Mouse (Mus musculus) c-Kit-positive CD71-positive TER-119-positive erythroid progenitor cells, embryonic 14.5 days (primary cell): ENCODE data around the gene Hrct1.

Source experiments
- DNase-seq: peaks from one replicate; pipeline ENCODE4 v3.0.0-alpha.2; 2013; ENCODE audit warnings: low spot score

The Hrct1 gene

GRCm38 (mm10) chr4:43726995-43727394 lies at the start of gene Hrct1:
Hrct1 (plus strand) TSS chr4:43727188.
- DNase-seq = no peak

GRCm38 (mm10) chr4:43678541-43678940 lies 48.4 kb upstream of the Hrct1 start:
- no peak for DNase-seq

DNA sequence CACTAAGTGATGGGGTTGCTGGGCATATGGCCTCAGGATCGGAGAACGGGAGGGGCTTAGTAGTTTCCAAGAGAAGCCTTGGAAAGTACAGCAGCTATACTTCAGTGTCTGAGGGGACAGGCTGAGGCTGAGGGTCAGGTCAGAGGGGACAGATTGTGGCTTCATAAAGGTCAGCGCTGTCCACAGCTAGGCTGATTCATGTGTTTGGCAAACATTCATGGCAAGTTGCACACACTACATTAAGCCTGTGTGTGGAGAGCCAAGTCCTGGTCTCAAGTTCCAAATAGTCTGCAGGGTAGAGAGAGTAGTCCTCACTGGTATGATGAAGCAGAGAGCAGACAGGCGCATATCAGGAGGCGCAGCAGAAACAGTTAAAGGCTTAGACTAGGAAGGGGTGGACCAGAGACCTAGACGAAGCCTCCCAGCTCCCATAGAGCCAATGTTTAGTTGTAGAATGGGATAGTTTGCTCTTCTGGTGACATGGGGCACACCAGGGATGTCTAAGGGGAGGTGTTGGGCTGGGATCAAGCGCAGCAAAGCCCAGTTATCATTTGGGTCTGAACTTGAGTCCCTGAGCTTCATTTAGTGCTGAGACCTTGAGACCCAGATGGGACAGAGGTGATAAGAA lies 47.5 kb upstream of the Hrct1 start:
- DNase-seq = no peak

DNA sequence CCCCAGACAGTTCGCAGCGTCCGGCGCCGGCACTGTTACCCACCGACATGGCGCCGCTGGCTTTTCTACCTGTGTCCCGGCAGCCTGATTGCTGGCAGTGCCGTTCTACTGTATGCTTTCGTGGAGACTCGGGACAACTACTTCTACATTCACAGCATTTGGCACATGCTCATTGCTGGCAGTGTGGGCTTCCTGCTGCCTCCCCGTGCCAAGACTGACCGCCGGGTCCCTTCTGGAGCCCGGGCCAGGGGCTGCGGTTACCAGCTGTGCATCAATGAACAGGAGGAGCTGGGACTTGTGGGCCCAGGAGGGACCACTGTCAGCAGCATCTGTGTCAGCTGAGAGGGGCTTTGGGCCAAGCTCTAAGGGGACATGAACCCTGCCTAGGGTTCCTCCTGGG lies 37.0 kb upstream of the Hrct1 start:
- no peak for DNase-seq

- DNase-seq = no peak
Observed at GRCm38 (mm10) chr4:43691026-43691425, 36.0 kb upstream of the Hrct1 start.

- no peak for DNase-seq
Observed at GRCm38 (mm10) chr4:43693806-43694241, 33.2 kb upstream of the Hrct1 start.

- DNase-seq = no peak
Observed at GRCm38 (mm10) chr4:43694439-43695248, 32.3 kb upstream of the Hrct1 start.

DNA sequence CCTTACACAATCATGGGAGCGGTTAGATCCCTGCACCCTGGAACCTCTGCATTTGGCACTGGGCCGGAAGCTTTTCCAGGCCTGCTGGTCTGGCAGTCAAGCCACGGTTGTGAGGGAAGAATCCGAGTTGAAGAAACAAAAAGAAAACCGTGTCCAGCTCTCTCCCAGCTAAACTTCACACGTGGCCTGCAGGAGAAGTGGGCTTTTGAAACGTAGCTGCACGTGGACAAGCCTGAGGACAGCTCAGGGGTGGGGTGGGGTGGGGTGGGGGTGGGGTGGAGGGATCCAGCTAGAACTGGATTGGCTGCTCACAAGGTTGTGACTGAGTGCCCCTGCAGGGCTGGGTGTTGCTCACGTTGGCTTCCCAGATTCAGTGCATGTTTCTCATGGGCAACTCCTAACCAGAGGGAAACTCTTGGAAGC lies 31.7 kb upstream of the Hrct1 start:
- DNase-seq = no peak

GRCm38 (mm10) chr4:43696561-43696960 lies 30.4 kb upstream of the Hrct1 start:
- DNase-seq = no peak

- DNase-seq = no peak
Observed at GRCm38 (mm10) chr4:43700707-43701106, 26.3 kb upstream of the Hrct1 start, which contains the start of gene Olfr70. Olfr70 (minus strand) TSS chr4:43700807.

- no peak for DNase-seq
Observed at GRCm38 (mm10) chr4:43703439-43703838, 23.5 kb upstream of the Hrct1 start.

- DNase-seq = no peak
Observed at GRCm38 (mm10) chr4:43703851-43704250, 23.1 kb upstream of the Hrct1 start.

DNA sequence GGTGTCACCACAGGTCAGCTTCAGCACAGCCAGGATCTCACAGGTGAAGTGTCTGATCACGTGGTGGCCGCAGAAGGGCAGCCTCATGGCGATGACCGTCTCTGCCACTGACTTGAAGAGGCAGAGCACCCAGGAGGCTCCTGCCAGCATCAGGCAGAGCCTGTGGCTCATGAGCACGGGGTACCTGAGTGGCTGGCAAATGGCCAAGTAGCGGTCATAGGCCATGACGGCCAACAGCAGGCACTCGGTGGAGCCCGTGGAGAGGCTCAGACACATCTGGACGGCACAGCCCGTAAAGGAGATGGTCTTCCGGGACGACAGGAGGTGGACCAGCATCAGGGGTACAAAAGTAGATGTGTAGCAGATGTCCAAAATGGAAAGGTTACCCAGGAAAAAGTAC lies 21.0 kb upstream of the Hrct1 start:
- DNase-seq = no peak

- DNase-seq = no peak
Observed at GRCm38 (mm10) chr4:43709869-43710268, 17.1 kb upstream of the Hrct1 start, which contains the start of gene Olfr71. Olfr71 (minus strand) TSS chr4:43710255.

DNA sequence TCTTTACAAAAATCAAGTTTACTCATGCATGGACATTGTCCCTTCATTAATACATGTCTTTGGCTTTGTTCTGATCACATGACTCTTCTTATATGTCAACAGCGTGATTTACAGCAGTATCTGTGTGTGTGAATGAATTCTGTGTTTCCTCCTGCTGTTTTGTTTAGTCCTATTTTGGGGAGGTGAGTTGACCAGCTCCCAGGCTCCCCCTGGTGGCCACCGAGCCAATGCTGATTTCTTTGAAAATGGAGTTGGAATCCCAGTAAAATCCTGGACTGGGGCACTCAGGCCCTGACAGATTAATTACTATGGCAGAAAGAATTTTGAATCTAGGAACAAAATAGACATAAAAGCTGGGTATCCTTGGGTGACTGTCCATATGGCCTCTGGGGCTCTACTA lies 15.2 kb upstream of the Hrct1 start:
- peak; percentile 58 for DNase-seq

DNA sequence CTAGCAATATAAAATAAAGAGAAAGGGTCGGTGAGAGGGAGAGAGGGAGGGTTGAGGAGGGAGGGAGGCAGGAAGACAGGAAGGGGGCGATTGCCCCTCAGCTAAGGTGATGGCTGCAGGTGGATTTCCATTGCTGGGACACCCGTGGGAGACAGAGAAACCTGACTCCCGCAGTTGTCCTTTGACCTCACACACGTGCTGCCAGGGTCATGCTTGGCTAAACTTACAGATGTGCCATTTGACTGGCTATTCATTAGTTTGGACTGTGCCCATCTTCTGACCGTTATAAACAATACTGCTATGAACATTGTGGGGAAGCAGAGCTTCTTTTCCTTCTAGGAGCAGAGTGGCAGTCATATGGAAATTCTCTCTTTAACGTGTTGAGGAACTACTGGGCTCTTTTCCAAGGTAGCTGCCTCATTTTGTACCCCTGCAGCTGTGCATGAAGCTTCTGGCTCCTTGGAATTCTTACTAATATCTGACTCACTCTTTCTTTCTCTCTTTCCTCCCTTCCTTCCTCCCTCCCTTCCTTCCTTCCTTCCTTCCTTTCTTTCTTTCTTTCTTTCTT lies 13.3 kb upstream of the Hrct1 start:
- DNase-seq = no peak

GRCm38 (mm10) chr4:43720491-43721228 lies 6.3 kb upstream of the Hrct1 start:
- DNase-seq = no peak

DNA sequence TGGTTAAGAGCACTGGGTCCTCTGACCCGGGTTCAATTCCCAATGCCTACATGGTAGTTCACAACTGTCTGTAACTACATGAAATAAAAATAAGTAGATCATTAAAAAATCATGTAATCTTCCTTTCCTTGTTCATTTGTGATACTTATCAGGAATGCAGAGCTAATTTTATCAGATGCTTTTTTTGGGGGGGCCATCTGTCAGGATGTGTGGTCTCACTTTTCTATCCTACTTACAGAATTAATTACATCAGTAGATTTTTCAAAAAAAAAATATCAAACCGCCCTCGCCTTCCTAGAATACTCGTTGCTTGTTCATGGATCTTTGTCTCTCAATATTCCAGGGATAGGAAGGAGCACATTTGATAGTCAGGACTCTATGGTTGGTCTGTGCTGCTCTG lies 4.8 kb upstream of the Hrct1 start:
- no peak for DNase-seq

- DNase-seq = peak; percentile 27
Observed at GRCm38 (mm10) chr4:43724764-43725163, 2.2 kb upstream of the Hrct1 start.

GRCm38 (mm10) chr4:43726228-43726993 lies 577 bp upstream of the Hrct1 start:
- no peak for DNase-seq

DNA sequence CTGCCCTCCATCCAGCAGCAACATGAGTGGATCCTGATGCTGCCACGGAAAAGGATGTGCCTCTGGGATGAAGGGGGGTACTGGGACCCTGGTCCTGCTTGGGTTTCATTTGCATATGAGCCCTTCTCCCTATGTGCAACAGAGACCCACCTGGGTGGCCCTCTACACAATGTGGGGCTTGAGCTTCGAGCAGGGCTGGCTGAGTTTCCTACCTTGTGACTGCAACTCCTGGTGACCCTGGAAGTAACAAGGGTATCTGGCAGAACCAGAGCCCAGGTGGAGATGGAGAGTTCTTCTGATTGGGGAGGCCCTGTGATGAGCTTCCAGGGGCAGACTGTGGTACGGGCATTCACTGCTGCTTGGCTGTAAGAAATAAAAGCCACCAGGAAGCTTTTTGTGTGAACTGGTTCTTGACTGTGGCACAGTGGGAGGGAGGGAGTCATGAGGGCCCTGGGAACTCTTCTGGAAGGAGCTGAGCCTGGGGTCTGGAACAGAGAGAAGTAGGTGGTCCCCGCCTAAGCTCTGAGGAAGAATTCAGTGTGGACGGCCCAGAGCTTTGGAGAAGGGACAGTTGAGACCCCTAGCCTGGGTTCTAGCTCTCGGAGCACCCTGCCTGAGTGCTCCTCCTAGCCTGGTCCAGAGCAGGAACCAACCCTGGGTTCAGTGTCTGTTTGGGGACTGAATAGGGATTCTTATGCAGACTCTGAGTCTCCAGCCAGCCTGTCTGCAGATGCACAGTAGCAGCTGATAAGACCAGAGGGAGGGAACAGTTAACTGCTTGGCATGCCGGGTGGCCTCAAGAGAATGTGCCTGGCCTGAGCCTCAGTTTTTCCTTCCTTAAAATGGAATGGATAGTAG lies 959 bp downstream of the Hrct1 start:
- DNase-seq = no peak
